Mouse (Mus musculus) small intestine, adult 2 months (tissue): Measurements from ENCODE around the gene Pde8b. TPM values are rescaled to one million over a fixed set of nuclear protein-coding genes. Genes with fewer than 3 reads are reported as not detected.
"Not testable (repeated sequence)": the region's sequence is repeated elsewhere in the genome, so short reads cannot be mapped to it uniquely, and the experiment has no call there.

Experiments
- H3K27ac ChIP-seq: fragments of 200-500 bp; 2 replicates; pipeline ENCODE4 v1.5.1; 2012; ENCODE audit warnings: low read depth, low read length, control low read depth, inconsistent platforms; ENCODE audit not compliant: insufficient read depth
- H3K27me3 ChIP-seq: fragments of 200-500 bp; 2 replicates; pipeline ENCODE4 v1.6.1; 2012; ENCODE audit warnings: mild to moderate bottlenecking, moderate library complexity, low read length, inconsistent platforms; ENCODE audit not compliant: control insufficient read depth, insufficient read depth
- H3K36me3 ChIP-seq: fragments of 200-500 bp; 2 replicates; pipeline ENCODE4 v1.6.1; 2012; ENCODE audit warnings: mild to moderate bottlenecking, low read length, control low read depth, inconsistent platforms; ENCODE audit not compliant: control insufficient read depth, insufficient read depth
- H3K4me1 ChIP-seq: fragments of 200-500 bp; 2 replicates; pipeline ENCODE4 v1.6.1; 2012; ENCODE audit warnings: low read length, inconsistent platforms, mixed read lengths; ENCODE audit not compliant: control insufficient read depth, insufficient read depth, insufficient read length
- H3K4me3 ChIP-seq: fragments of 200-500 bp; 2 replicates; pipeline ENCODE4 v1.5.1; 2012; ENCODE audit warnings: low read depth, mild to moderate bottlenecking, control low read depth, inconsistent platforms, low read length, moderate library complexity
- CTCF ChIP-seq: fragments of 200-500 bp; IDR thresholded peaks from 2 replicates; pipeline ENCODE4 v1.5.1; 2012; ENCODE audit warnings: low read depth, mild to moderate bottlenecking, control low read depth, inconsistent platforms, low read length, moderate library complexity, mixed read lengths; ENCODE audit not compliant: insufficient replicate concordance, insufficient read length; ENCODE audit errors: extremely low read depth
- POLR2A ChIP-seq: fragments of 200-500 bp; IDR thresholded peaks from 2 replicates; pipeline ENCODE4 v1.6.1; 2012; ENCODE audit warnings: low read depth, mild to moderate bottlenecking, control low read depth, inconsistent platforms, low read length, moderate library complexity
- WGBS: fragments of 180-500 bp; shearing (Covaris S2); methylation state at CpG from one replicate; pipeline ENCODE4 v1.1.7; 2018; 5-methylcytosine and 5-hydroxymethylcytosine counted together
- polyA plus RNA-seq: library from polyadenylated mRNA; depleted of rRNA; stranded (reverse); fragments of >200 nt; gene quantifications from 2 replicates; pipeline ENCODE4 v1.2.3, GENCODE M21; 2012

Gene Pde8b
- polyA plus RNA-seq, 1 experiment: 4.8 TPM

DNA sequence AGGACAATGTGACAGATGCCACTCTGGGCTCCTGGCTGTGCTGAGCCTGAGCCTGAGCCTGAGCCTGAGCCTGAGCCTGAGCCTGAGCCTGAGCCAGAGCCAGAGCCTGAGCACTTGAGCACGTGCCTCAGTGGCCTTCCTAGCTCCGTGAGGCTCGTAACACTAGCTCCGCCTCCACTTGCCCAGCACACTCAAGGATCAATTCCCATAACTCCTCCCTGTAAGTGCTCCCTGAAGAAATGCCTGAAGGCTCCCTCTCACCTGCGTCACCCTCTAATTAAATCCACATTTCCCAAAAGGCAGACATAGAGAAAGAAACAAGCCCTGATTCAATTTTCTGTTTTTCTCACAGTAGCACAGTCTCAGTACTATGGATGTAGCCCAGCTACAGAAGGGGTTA is 37.8 kb downstream of the Pde8b start:
- 80% methylated on average over 5 of the region's 5 CpGs for WGBS
- no peaks in the 10 kb centered on the region for H3K36me3 ChIP-seq
- no peaks in the 10 kb centered on the region for H3K27me3 ChIP-seq
- no peak overlapping the region for H3K4me3 ChIP-seq
- H3K4me1 ChIP-seq: no peaks in the 10 kb centered on the region
- H3K27ac ChIP-seq: no peak overlapping the region
- no peak for TF ChIP-seq POLR2A
- TF ChIP-seq CTCF: no peak

DNA sequence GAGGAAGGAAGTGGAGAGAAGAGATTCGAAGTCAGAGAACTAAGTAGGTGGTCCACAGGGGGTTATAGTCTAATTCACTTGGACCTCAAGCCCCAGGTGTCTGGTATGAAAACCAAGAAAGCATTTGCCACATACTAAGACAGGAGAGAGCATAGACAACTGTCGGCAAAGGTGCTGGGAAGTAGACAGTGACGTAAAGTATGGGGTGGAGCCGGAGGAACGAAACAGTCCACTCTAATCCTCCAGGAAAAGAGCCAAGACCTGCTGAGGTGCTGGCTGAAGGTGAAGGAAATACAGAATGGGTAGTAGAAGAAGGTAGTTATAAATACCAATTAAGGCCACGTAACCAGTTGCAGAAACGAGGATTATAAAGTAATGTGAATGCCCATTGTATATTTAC is 42.8 kb downstream of the Pde8b start:
- H3K4me3 ChIP-seq, H3K36me3 ChIP-seq, H3K27ac ChIP-seq, H3K27me3 ChIP-seq, H3K4me1 ChIP-seq: not testable (repeated sequence)
- WGBS: 36% methylated on average over 7 of the region's 7 CpGs

DNA sequence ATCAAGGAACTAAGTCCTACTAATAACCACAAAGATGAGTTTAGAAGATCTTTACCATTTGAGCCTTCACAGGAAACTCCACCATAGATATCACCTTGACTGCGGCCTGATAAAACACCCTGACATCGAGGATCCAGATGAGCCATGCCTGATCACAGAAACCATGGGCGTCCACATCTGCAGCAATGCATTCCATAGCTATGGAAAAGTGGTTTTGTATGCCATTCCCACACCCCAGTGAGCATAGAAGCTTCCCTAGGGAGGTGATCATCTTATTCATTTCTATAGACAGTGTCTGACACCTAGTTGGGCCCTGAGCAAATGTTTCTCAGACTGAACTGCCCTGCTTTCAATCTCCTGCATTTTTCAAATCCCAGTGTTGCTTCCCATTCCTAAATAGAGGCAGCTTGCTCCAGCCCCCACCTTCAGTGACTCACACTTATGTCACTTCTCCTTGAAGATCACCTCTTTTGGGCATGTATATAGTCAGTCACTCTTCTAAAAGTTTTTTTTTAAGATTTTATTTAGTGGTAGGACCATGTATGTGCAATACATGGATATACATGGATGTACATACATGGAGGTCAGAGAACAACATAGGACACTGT is 47.9 kb downstream of the Pde8b start:
- no peak for TF ChIP-seq POLR2A
- TF ChIP-seq CTCF: no peak
- Histone ChIP-seq H3K27me3 (no peaks in the 10 kb centered on the region), H3K27ac (no peak overlapping the region), H3K36me3 (no peaks in the 10 kb centered on the region), H3K4me3 (no peak overlapping the region), H3K4me1 (no peaks in the 10 kb centered on the region)
- WGBS: 91% methylated on average over 3 of the region's 3 CpGs

DNA sequence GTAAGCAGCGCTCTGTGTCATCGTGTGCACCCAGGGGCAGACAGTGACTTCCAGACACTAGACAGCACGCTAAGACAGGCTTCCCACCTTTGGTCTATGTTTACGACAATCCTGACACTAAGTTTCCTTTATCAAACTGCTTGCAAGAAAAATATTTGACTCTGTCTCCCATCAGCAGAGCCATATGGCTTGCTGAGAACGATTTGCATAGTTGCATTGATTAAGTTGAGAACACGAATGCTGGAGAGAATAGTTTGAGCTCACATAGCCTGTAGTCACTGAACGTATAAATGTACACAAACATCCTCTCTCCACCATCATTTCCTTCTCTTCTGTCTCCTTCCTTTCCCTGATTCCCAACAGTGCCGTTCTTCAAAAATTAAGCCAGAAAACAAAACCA is 49.3 kb downstream of the Pde8b start:
- no peak overlapping the region for H3K27ac ChIP-seq

DNA sequence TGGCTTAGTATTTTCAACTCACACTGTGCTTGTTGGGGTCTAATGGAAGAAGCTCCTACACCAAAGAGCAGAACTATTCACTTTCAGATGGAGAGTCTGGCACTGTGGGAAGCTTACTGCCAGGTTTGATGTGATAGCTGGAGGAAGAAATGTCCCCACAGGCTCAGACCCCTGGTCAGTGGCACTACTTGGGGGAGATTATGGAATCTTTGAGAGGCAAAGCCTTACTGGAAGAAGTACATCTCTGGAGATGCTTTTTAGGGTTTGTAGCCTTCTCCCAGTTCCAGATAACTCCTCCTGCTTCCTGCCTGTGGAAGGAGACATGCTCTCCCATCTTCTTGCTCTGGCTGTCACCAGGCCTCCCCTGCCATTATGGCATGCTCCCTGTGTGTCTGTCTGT is 50.1 kb downstream of the Pde8b start:
- Histone ChIP-seq H3K4me1 (no peaks in the 10 kb centered on the region), H3K27me3 (no peaks in the 10 kb centered on the region), H3K36me3 (no peaks in the 10 kb centered on the region), H3K27ac (no peak overlapping the region), H3K4me3 (no peak overlapping the region)
- no peak for TF ChIP-seq CTCF
- TF ChIP-seq POLR2A: no peak

More for the DNA sequence above, 49.3 kb downstream of the Pde8b start:
- WGBS: 72% methylated on average over 8 of the region's 8 CpGs
- TF ChIP-seq POLR2A (no peak), CTCF (no peak)
- Histone ChIP-seq H3K27me3 (no peaks in the 10 kb centered on the region), H3K4me3 (no peak overlapping the region), H3K4me1 (no peaks in the 10 kb centered on the region), H3K36me3 (no peaks in the 10 kb centered on the region)

DNA sequence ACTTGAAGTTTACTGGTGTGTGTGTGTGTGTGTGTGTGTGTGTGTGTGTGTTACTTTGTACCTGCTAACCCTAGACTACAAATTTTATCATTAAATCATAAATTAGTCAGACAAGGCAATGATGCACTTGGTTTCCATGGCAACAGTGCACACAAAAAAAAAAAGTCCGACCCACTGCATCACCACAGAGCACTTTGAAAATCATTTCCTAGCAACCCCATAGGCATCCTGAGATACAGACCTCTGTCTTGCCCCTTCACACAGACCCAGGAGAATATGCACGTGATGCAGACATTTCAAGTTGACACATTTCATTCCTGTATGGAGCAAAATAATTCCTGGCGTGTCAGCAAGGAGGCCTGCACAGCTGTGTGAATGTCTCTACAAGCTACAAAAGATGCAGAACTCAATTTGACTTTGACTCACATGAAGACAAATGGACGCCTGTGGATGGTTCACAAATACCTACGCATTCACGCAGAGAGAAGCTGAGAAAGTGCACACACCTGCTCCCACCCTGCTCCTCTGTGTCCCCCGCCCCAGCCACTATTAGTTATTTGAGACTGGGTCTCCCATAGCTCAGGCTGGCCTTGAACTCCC is 53.9 kb downstream of the Pde8b start:
- WGBS: 81% methylated on average over 7 of the region's 7 CpGs
- no peak overlapping the region for H3K27ac ChIP-seq
- TF ChIP-seq CTCF: no peak
- no peak for TF ChIP-seq POLR2A

DNA sequence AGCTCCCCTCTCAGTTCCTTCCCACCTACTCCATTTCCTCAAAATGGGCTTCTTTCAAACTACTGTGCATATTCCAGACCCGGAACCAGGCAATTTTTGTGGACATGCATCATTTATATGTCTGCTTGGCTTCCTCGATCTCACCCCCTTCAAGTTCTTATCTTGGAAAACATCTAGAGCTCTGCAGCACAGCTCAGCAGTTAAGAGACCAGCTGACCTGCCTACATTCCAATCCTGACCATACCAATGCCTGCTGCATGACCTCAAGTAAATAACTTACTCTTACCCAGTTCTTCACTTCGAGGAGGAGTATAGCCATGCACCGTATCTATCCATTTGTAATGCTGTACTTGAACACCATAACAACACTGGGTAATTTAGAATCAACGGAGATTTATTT is 58.2 kb downstream of the Pde8b start:
- H3K4me1 ChIP-seq: no peaks in the 10 kb centered on the region
- 81% methylated on average over 5 of the region's 5 CpGs for WGBS
- no peaks in the 10 kb centered on the region for H3K36me3 ChIP-seq
- TF ChIP-seq POLR2A (no peak), CTCF (no peak)
- no peak overlapping the region for H3K4me3 ChIP-seq
- no peaks in the 10 kb centered on the region for H3K27me3 ChIP-seq
- H3K27ac ChIP-seq: no peak overlapping the region

More for the DNA sequence above, 53.9 kb downstream of the Pde8b start:
- no peaks in the 10 kb centered on the region for H3K4me1 ChIP-seq
- H3K27me3 ChIP-seq: no peaks in the 10 kb centered on the region
- H3K36me3 ChIP-seq: no peaks in the 10 kb centered on the region
- no peak overlapping the region for H3K4me3 ChIP-seq

DNA sequence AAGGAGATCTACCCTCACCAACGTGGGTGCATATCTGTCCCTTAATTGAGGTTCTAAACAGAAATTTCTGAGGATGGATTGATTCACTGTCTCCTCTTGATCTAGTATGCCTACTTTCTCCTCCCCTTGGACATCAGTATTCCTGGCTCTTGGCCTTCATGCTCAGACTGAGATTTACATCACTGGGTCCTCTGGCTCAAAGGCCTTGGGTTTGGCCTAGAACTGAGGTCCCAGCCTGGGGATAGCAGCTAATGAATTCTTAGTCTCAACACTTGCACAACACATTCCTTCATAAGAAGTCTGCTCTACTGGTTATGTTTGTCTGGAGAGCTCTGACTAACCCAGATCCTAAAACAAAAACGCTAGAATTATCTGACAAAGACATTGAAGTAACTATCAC is 61.0 kb downstream of the Pde8b start:
- 78% methylated on average over 2 of the region's 2 CpGs for WGBS
- no peaks in the 10 kb centered on the region for H3K4me1 ChIP-seq
- no peak for TF ChIP-seq POLR2A
- no peak for TF ChIP-seq CTCF
- no peak overlapping the region for H3K4me3 ChIP-seq
- no peak overlapping the region for H3K27ac ChIP-seq
- H3K36me3 ChIP-seq: no peaks in the 10 kb centered on the region
- H3K27me3 ChIP-seq: no peaks in the 10 kb centered on the region
